Mouse (Mus musculus): ENCODE results near the gene Gm1604a. TPM values are rescaled to one million over a fixed set of nuclear protein-coding genes. Genes with fewer than 3 reads are reported as not detected.
"Not testable (repeated sequence)": the region's sequence is repeated elsewhere in the genome, so short reads cannot be mapped to it uniquely, and the experiment has no call there.

Gm1604a gene
- not detected in 2 replicates for polyA plus RNA-seq (2015; fragmentation: Nextera tagmentation; extraction: Ambion mirVana)

GRCm38 (mm10) chr17:7025257-7025656 lies at the start of gene Gm1604a:
Gene Gm1604a, plus strand, starts transcription at chr17:7025568.
- H3K9ac ChIP-seq (ENCODE audit: low read depth, low read length); H3K36me3 ChIP-seq (ENCODE audit: control insufficient read depth, insufficient read depth, low read length); H3K27ac ChIP-seq (ENCODE audit: low read length); H3K4me2 ChIP-seq (ENCODE audit: low read depth, low read length); ATAC-seq; H3K4me1 ChIP-seq (ENCODE audit: control insufficient read depth, insufficient read depth, low read length); H3K9me3 ChIP-seq (ENCODE audit: control insufficient read depth, low read length); H3K27me3 ChIP-seq (replicated peaks; ENCODE audit: control insufficient read depth, insufficient read depth, low read length); H3K4me3 ChIP-seq (ENCODE audit: low read length): not testable (repeated sequence)
- 12% methylated on average over 3 of the region's 14 CpGs for WGBS

- H3K9ac ChIP-seq (ENCODE audit: low read depth, low read length): peak within 1 kb of the TSS; percentile 73
- H3K9me3 ChIP-seq (ENCODE audit: control insufficient read depth, low read length); H3K4me1 ChIP-seq (ENCODE audit: control insufficient read depth, insufficient read depth, low read length); H3K27me3 ChIP-seq (replicated peaks; ENCODE audit: control insufficient read depth, insufficient read depth, low read length); H3K36me3 ChIP-seq (ENCODE audit: control insufficient read depth, insufficient read depth, low read length); H3K27ac ChIP-seq (ENCODE audit: low read length): not testable (repeated sequence)
- WGBS: 0% methylated on average over 28 of the region's 68 CpGs
- peak; percentile 99 for ATAC-seq
- H3K4me3 ChIP-seq (ENCODE audit: low read length): peak within 1 kb of the TSS; percentile 57
- peak within 1 kb of the TSS; percentile 49 for H3K4me2 ChIP-seq (ENCODE audit: low read depth, low read length)
Observed at GRCm38 (mm10) chr17:6978287-6979248, 46.8 kb upstream of the Gm1604a start, which contains the start of gene Gm49721. Gene Gm49721, plus strand, starts transcription at chr17:6978904.

- Histone ChIP-seq H3K9ac (ENCODE audit: low read depth, low read length) (peak overlapping the region; percentile 73), H3K4me3 (ENCODE audit: low read length) (peak overlapping the region; percentile 57), H3K4me2 (ENCODE audit: low read depth, low read length) (peak overlapping the region; percentile 44)
- not testable (repeated sequence) for H3K4me1 ChIP-seq (ENCODE audit: control insufficient read depth, insufficient read depth, low read length); H3K9me3 ChIP-seq (ENCODE audit: control insufficient read depth, low read length); H3K27me3 ChIP-seq (replicated peaks; ENCODE audit: control insufficient read depth, insufficient read depth, low read length); H3K27ac ChIP-seq (ENCODE audit: low read length); H3K36me3 ChIP-seq (ENCODE audit: control insufficient read depth, insufficient read depth, low read length)
- WGBS: 11% methylated on average over 5 of the region's 5 CpGs
- ATAC-seq: peak; percentile 36; the same call in 1 of the 2 replicates
Observed at GRCm38 (mm10) chr17:6979380-6979779, 46.0 kb upstream of the Gm1604a start.

GRCm38 (mm10) chr17:6980144-6980543 lies 45.2 kb upstream of the Gm1604a start:
- not testable (repeated sequence) for H3K4me2 ChIP-seq (ENCODE audit: low read depth, low read length); H3K4me1 ChIP-seq (ENCODE audit: control insufficient read depth, insufficient read depth, low read length); H3K9ac ChIP-seq (ENCODE audit: low read depth, low read length); H3K27me3 ChIP-seq (replicated peaks; ENCODE audit: control insufficient read depth, insufficient read depth, low read length); ATAC-seq; H3K9me3 ChIP-seq (ENCODE audit: control insufficient read depth, low read length); H3K4me3 ChIP-seq (ENCODE audit: low read length); H3K27ac ChIP-seq (ENCODE audit: low read length); H3K36me3 ChIP-seq (ENCODE audit: control insufficient read depth, insufficient read depth, low read length)
- 86% methylated on average over 5 of the region's 8 CpGs for WGBS

- H3K36me3 ChIP-seq (ENCODE audit: control insufficient read depth, insufficient read depth, low read length); H3K4me2 ChIP-seq (ENCODE audit: low read depth, low read length); H3K27me3 ChIP-seq (replicated peaks; ENCODE audit: control insufficient read depth, insufficient read depth, low read length); H3K4me1 ChIP-seq (ENCODE audit: control insufficient read depth, insufficient read depth, low read length); H3K9me3 ChIP-seq (ENCODE audit: control insufficient read depth, low read length); H3K9ac ChIP-seq (ENCODE audit: low read depth, low read length); ATAC-seq; H3K4me3 ChIP-seq (ENCODE audit: low read length); H3K27ac ChIP-seq (ENCODE audit: low read length): not testable (repeated sequence)
- 97% methylated on average over 1 of the region's 1 CpGs for WGBS
Observed at GRCm38 (mm10) chr17:6986118-6986517, 39.2 kb upstream of the Gm1604a start.

- H3K4me2 ChIP-seq (ENCODE audit: low read depth, low read length); H3K36me3 ChIP-seq (ENCODE audit: control insufficient read depth, insufficient read depth, low read length); H3K4me1 ChIP-seq (ENCODE audit: control insufficient read depth, insufficient read depth, low read length); ATAC-seq; H3K27ac ChIP-seq (ENCODE audit: low read length); H3K9me3 ChIP-seq (ENCODE audit: control insufficient read depth, low read length); H3K9ac ChIP-seq (ENCODE audit: low read depth, low read length); H3K27me3 ChIP-seq (replicated peaks; ENCODE audit: control insufficient read depth, insufficient read depth, low read length); H3K4me3 ChIP-seq (ENCODE audit: low read length): not testable (repeated sequence)
- WGBS: no CpG with 5 or more reads among the region's 6 CpGs
Observed at GRCm38 (mm10) chr17:6995504-6995903, 29.9 kb upstream of the Gm1604a start.

GRCm38 (mm10) chr17:6996826-6997225 lies 28.5 kb upstream of the Gm1604a start:
- not testable (repeated sequence) for ATAC-seq; H3K27ac ChIP-seq (ENCODE audit: low read length)
- 69% methylated on average over 8 of the region's 8 CpGs for whole genome bisulfite sequencing

GRCm38 (mm10) chr17:6997778-6998490 lies 27.4 kb upstream of the Gm1604a start:
- not testable (repeated sequence) for H3K4me2 ChIP-seq (ENCODE audit: low read depth, low read length); H3K27me3 ChIP-seq (replicated peaks; ENCODE audit: control insufficient read depth, insufficient read depth, low read length); H3K27ac ChIP-seq (ENCODE audit: low read length); ATAC-seq; H3K4me3 ChIP-seq (ENCODE audit: low read length); H3K9ac ChIP-seq (ENCODE audit: low read depth, low read length); H3K9me3 ChIP-seq (ENCODE audit: control insufficient read depth, low read length); H3K36me3 ChIP-seq (ENCODE audit: control insufficient read depth, insufficient read depth, low read length); H3K4me1 ChIP-seq (ENCODE audit: control insufficient read depth, insufficient read depth, low read length)
- 67% methylated on average over 1 of the region's 7 CpGs for WGBS

More at GRCm38 (mm10) chr17:6996826-6997225, 28.5 kb upstream of the Gm1604a start:
- H3K4me2 ChIP-seq (ENCODE audit: low read depth, low read length); H3K4me3 ChIP-seq (ENCODE audit: low read length); H3K9me3 ChIP-seq (ENCODE audit: control insufficient read depth, low read length); H3K4me1 ChIP-seq (ENCODE audit: control insufficient read depth, insufficient read depth, low read length); H3K27me3 ChIP-seq (replicated peaks; ENCODE audit: control insufficient read depth, insufficient read depth, low read length); H3K9ac ChIP-seq (ENCODE audit: low read depth, low read length); H3K36me3 ChIP-seq (ENCODE audit: control insufficient read depth, insufficient read depth, low read length): not testable (repeated sequence)

GRCm38 (mm10) chr17:7001790-7002585 lies 23.4 kb upstream of the Gm1604a start:
- not testable (repeated sequence) for H3K4me2 ChIP-seq (ENCODE audit: low read depth, low read length); H3K27me3 ChIP-seq (replicated peaks; ENCODE audit: control insufficient read depth, insufficient read depth, low read length); H3K9me3 ChIP-seq (ENCODE audit: control insufficient read depth, low read length); ATAC-seq; H3K36me3 ChIP-seq (ENCODE audit: control insufficient read depth, insufficient read depth, low read length); H3K4me1 ChIP-seq (ENCODE audit: control insufficient read depth, insufficient read depth, low read length); H3K4me3 ChIP-seq (ENCODE audit: low read length); H3K27ac ChIP-seq (ENCODE audit: low read length); H3K9ac ChIP-seq (ENCODE audit: low read depth, low read length)
- WGBS: 78% methylated on average over 8 of the region's 12 CpGs
